ENCODE assay signal across 10 mouse cellular contexts in genomic region chr7:24500929-24501328, GRCm38 (mm10). TPM values are rescaled to one million over a fixed set of nuclear protein-coding genes. Genes with fewer than 3 reads are reported as not detected.
DNase-seq lines count a peak whose midpoint lies in the region; ATAC-seq and TF ChIP-seq lines count a peak whose summit lies in the region.
"Had no signal": no experiment of that assay in that cellular context is flagged by ENCODE, and none has a peak within 500 bp of the region (broad histone marks: within the 10 kb centered on the region; RNA-seq: fewer than 3 reads in every experiment).

No protein-coding gene starts in this region.

- H3K9me3 ChIP-seq in forebrain, embryonic 10.5 days: peaks cover 11% of the 10 kb centered on the region
- H3K9me3 ChIP-seq: heart, embryonic 13.5 days had no signal

- H3K4me3 ChIP-seq in cerebellum, adult 2 months (replicated peaks; ENCODE audit: insufficient read depth, low read depth, low read length): no peak overlapping the region
- no peak overlapping the region for H3K4me3 ChIP-seq in left cerebral cortex, adult 2 months
- H3K4me3 ChIP-seq in forebrain, embryonic 10.5 days: no peak overlapping the region

- H3K4me1 ChIP-seq in cerebellum, adult 2 months (ENCODE audit: control insufficient read depth, insufficient read depth, low read length): peaks cover 11% of the 10 kb centered on the region
- peaks cover 38% of the 10 kb centered on the region for H3K4me1 ChIP-seq in forebrain, embryonic 10.5 days

- peaks cover 39% of the 10 kb centered on the region for H3K36me3 ChIP-seq in forebrain, embryonic 10.5 days (replicated peaks)
- H3K36me3 ChIP-seq: heart, embryonic 13.5 days had no signal

- no peak for DNase-seq in cerebellum, adult 2 months
- no peak for DNase-seq in cerebellum, adult 11-12 months
- DNase-seq in left cerebral cortex, adult 2 months (ENCODE audit: extremely low spot score in 1 of 2, low spot score in 2 of 2): no peak
- no peak for DNase-seq in left cerebral cortex, adult 9 months (ENCODE audit: low spot score in 2 of 2)
- DNase-seq in c-Kit-positive CD71-positive TER-119-negative erythroid progenitor cells, embryonic 14.5 days (ENCODE audit: low read depth): peak; percentile 50
- no peak for DNase-seq in urinary bladder, postnatal 25 days (ENCODE audit: low spot score)
- no peak for DNase-seq in forebrain, embryonic 10.5 days (ENCODE audit: extremely low spot score, low spot score)

- 56% methylated on average over 7 of the region's 7 CpGs for WGBS in cerebellum, adult 2 months
- 33% methylated on average over 7 of the region's 7 CpGs for WGBS in forebrain, embryonic 10.5 days

- peak; percentile 46; the same call in 1 of the 2 replicates for TF ChIP-seq CTCF in cerebellum, adult 2 months (IDR thresholded peaks at IDR 0.05; ENCODE audit: borderline replicate concordance, insufficient read depth, low read depth, low read length)
- peak; percentile 66 for TF ChIP-seq CTCF in left cerebral cortex, adult 2 months (IDR thresholded peaks at IDR 0.05)

- no peak overlapping the region for H3K27ac ChIP-seq in cerebellum, adult 2 months (ENCODE audit: insufficient read depth, low read length)
- H3K27ac ChIP-seq in left cerebral cortex, adult 2 months: no peak overlapping the region
- no peak overlapping the region for H3K27ac ChIP-seq in forebrain, embryonic 10.5 days
- H3K27ac ChIP-seq: heart, embryonic 13.5 days had no signal

- H3K27me3 ChIP-seq in cerebellum, adult 2 months (ENCODE audit: control insufficient read depth, insufficient read depth, low read length): no peaks in the 10 kb centered on the region
- peaks cover 68% of the 10 kb centered on the region for H3K27me3 ChIP-seq in forebrain, embryonic 10.5 days (ENCODE audit: poor library complexity, severe bottlenecking)
- H3K27me3 ChIP-seq: Patski had no signal

- peak; percentile 52; the same call in 1 of the 2 replicates for ATAC-seq in megakaryocyte progenitor cell, adult 5-6 weeks (replicated peaks; ENCODE audit: poor library complexity)
- ATAC-seq: Patski had no signal

- intact Hi-C loops in left cerebral cortex, adult 2 months (cut with DNase I): no loop called here

- no peak for TF ChIP-seq POLR2A in cerebellum, adult 2 months (IDR thresholded peaks at IDR 0.05; ENCODE audit: borderline replicate concordance, insufficient read depth, low read length)

RNA-seq across cellular contexts. Expression of gene Zfp428, which starts 5.9 kb away (rescaled TPM):
- polyA plus RNA-seq in cerebellum, adult 2 months (2012; rRNA removed): 68.5 and 68.6 TPM in 2 replicates
- total RNA-seq in left cerebral cortex, adult 2 months (2021): 10 to 100 TPM; 45.9 to 46.0 TPM
- 2.0 and 2.2 TPM in 2 replicates for total RNA-seq in megakaryocyte progenitor cell, adult 5-6 weeks (2015)
- total RNA-seq in megakaryocyte progenitor cell, adult 5-6 weeks (2017): 1.3 and 3.6 TPM in 2 replicates
- 111 and 113 TPM in 2 replicates for polyA plus RNA-seq in forebrain, embryonic 10.5 days (2016; fragmentation: Nextera tagmentation; extraction: Ambion mirVana)

RNA-seq across cellular contexts. Expression of gene AC161166.1, which starts 11.3 kb away (rescaled TPM):
- not detected in 2 replicates for polyA plus RNA-seq in cerebellum, adult 2 months (2012; rRNA removed)
- total RNA-seq in left cerebral cortex, adult 2 months (2021): not detected
- not detected in 2 replicates for total RNA-seq in megakaryocyte progenitor cell, adult 5-6 weeks (2015)
- total RNA-seq in megakaryocyte progenitor cell, adult 5-6 weeks (2017): not detected in 2 replicates
- 0.82 and 1.3 TPM in 2 replicates for polyA plus RNA-seq in forebrain, embryonic 10.5 days (2016; fragmentation: Nextera tagmentation; extraction: Ambion mirVana)

RNA-seq across cellular contexts. Expression of gene Cadm4, which starts 19.1 kb away (rescaled TPM):
- 285 and 312 TPM in 2 replicates for polyA plus RNA-seq in cerebellum, adult 2 months (2012; rRNA removed)
- 100 to 1,000 TPM; 213 to 219 TPM for total RNA-seq in left cerebral cortex, adult 2 months (2021)
- total RNA-seq in megakaryocyte progenitor cell, adult 5-6 weeks (2015): not detected in 2 replicates
- not detected in 2 replicates for total RNA-seq in megakaryocyte progenitor cell, adult 5-6 weeks (2017)
- 9.3 and 10.0 TPM in 2 replicates for polyA plus RNA-seq in forebrain, embryonic 10.5 days (2016; fragmentation: Nextera tagmentation; extraction: Ambion mirVana)

RNA-seq across cellular contexts. Expression of gene Irgq, which starts 29.6 kb away (rescaled TPM):
- polyA plus RNA-seq in cerebellum, adult 2 months (2012; rRNA removed): 37.0 and 38.3 TPM in 2 replicates
- total RNA-seq in left cerebral cortex, adult 2 months (2021): 10 to 100 TPM; 81.6 to 84.3 TPM
- 3.2 and 4.4 TPM in 2 replicates for total RNA-seq in megakaryocyte progenitor cell, adult 5-6 weeks (2015)
- total RNA-seq in megakaryocyte progenitor cell, adult 5-6 weeks (2017): 4.7 and 5.3 TPM in 2 replicates
- 6.9 and 7.3 TPM in 2 replicates for polyA plus RNA-seq in forebrain, embryonic 10.5 days (2016; fragmentation: Nextera tagmentation; extraction: Ambion mirVana)

RNA-seq across cellular contexts. Expression of gene Plaur, which starts 38.6 kb away (rescaled TPM):
- 0.79 and 0.97 TPM in 2 replicates for polyA plus RNA-seq in cerebellum, adult 2 months (2012; rRNA removed)
- 1 to 10 TPM; 1.0 to 1.1 TPM for total RNA-seq in left cerebral cortex, adult 2 months (2021)
- total RNA-seq in megakaryocyte progenitor cell, adult 5-6 weeks (2015): 17.9 and 21.2 TPM in 2 replicates
- total RNA-seq in megakaryocyte progenitor cell, adult 5-6 weeks (2017): 20.5 and 27.6 TPM in 2 replicates
- 1.1 and 1.3 TPM in 2 replicates for polyA plus RNA-seq in forebrain, embryonic 10.5 days (2016; fragmentation: Nextera tagmentation; extraction: Ambion mirVana)

Comparison
In these comparisons a context has a peak if more than half of its experiments do, and no peak if none do; other contexts are left out.
1. RNA of gene Zfp428, which starts 5.9 kb away (total RNA-seq): 45.9 to 46.0 TPM in left cerebral cortex, adult 2 months; 1.3 to 3.6 TPM in megakaryocyte progenitor cell, adult 5-6 weeks; every median in the first group is over 10 times any median in the second.
2. RNA of gene Cadm4, which starts 19.1 kb away (total RNA-seq): 213 to 219 TPM in left cerebral cortex, adult 2 months; not detected in megakaryocyte progenitor cell, adult 5-6 weeks; every median in the first group is over 100 times any median in the second.